Mouse (Mus musculus) MEL (cell line): ENCODE measurements at regions not wholly inside any gene's neighbourhood (a gene's known extent, or its start where the extent isn't known, plus 50 kb on each side); places are given as distances from the start of the nearest gene placed in this dataset.

Source experiments
- CTCF ChIP-seq, 3 experiments: IDR thresholded peaks in 2 of 3; conservative IDR thresholded peaks in 1 of 3; 2 replicates each; pipeline ENCODE4 v1.5.1; 2011 to 2012; ENCODE audit warnings: low read length in 3 of 3, low read depth in 2 of 3, mild to moderate bottlenecking in 2 of 3, improper control_type of control experiment in 1 of 3, inconsistent platforms in 1 of 3, mixed read lengths in 1 of 3, moderate library complexity in 1 of 3; ENCODE audit not compliant: control insufficient read depth in 1 of 3, insufficient read depth in 1 of 3, poor library complexity in 1 of 3, severe bottlenecking in 1 of 3
- EP300 ChIP-seq, 2 experiments: IDR thresholded peaks; 2 replicates each; pipeline ENCODE4 v1.6.1; 2011; ENCODE audit warnings: improper control_type of control experiment in 2 of 2, low read length in 2 of 2, low read depth in 1 of 2, mild to moderate bottlenecking in 1 of 2
- ETS1 ChIP-seq: IDR thresholded peaks from 2 replicates; pipeline ENCODE4 v1.6.1; 2012; ENCODE audit warnings: low read depth, mild to moderate bottlenecking, inconsistent platforms, low read length, improper control_type of control experiment, moderate library complexity
- USF1 ChIP-seq: IDR thresholded peaks from 2 replicates; pipeline ENCODE4 v1.6.1; 2014; ENCODE audit warnings: low read depth, mild to moderate bottlenecking, inconsistent platforms, low read length, improper control_type of control experiment, moderate library complexity
- USF2 ChIP-seq, 2 experiments: IDR thresholded peaks; 2 replicates each; pipeline ENCODE4 v1.6.1; 2011 to 2012; ENCODE audit warnings: improper control_type of control experiment in 2 of 2, low read length in 2 of 2, borderline replicate concordance in 1 of 2, inconsistent platforms in 1 of 2, low read depth in 1 of 2, mild to moderate bottlenecking in 1 of 2; ENCODE audit not compliant: insufficient read depth in 1 of 2

GRCm38 (mm10) chr16:74873756-74874155, 462.1 kb upstream of the Robo2 start:
- no peak for TF ChIP-seq USF1
- TF ChIP-seq USF2 (IDR thresholded peaks at IDR 0.05; ENCODE audit: borderline replicate concordance in 1 of 2, insufficient read depth in 1 of 2, low read depth in 1 of 2, low read length in 2 of 2): no peak
- TF ChIP-seq CTCF (IDR thresholded peaks at IDR 0.05 in 2 of 3, conservative IDR thresholded peaks at IDR 0.05 in 1 of 3; ENCODE audit: control insufficient read depth in 1 of 3, insufficient read depth in 1 of 3, low read depth in 2 of 3, low read length in 3 of 3, poor library complexity in 1 of 3, severe bottlenecking in 1 of 3): no peak
- TF ChIP-seq ETS1: no peak
- no peak for TF ChIP-seq EP300 (IDR thresholded peaks at IDR 0.05; ENCODE audit: low read depth in 1 of 2, low read length in 2 of 2)
